Mouse (Mus musculus): ENCODE results near the gene Vcan.

DNA sequence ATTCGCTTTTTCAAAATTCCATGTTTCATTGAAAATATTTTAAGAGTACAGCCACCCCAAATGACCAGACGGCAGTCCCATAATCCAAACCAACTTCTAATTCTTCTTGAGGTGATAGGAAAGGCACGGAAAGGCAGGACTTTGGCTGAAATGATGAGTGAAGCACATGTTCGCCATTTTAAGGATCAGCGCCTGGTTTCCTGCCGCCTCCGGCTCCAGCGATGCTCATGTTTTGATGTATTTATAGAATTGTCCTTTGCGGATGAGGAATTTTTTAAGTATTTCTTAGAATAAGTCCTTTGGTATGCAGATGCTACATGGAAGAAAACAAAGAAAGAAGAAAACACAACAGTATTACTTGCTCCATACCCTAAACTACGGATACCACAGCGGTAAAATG is 85.3 kb downstream of the Vcan start:
- TF ChIP-seq POLR2A (IDR thresholded peaks at IDR 0.05; ENCODE audit: control insufficient read depth, extremely low read depth, insufficient read depth, low read length, poor library complexity) (no peak), CTCF (IDR thresholded peaks at IDR 0.05; ENCODE audit: borderline replicate concordance, control insufficient read depth, extremely low read depth, insufficient read depth, low read length, poor library complexity) (no peak)
